Mouse (Mus musculus) testis, adult 2 months (tissue): ENCODE results near the gene Dlx3.

Source experiments
- CTCF ChIP-seq: fragments of 200-500 bp; IDR thresholded peaks from 2 replicates; pipeline ENCODE4 v1.5.1; 2012; ENCODE audit warnings: low read depth, mild to moderate bottlenecking, inconsistent platforms, low read length, moderate library complexity; ENCODE audit not compliant: control insufficient read depth, insufficient read depth, insufficient replicate concordance
- POLR2A ChIP-seq: fragments of 200-500 bp; IDR thresholded peaks from 2 replicates; pipeline ENCODE4 v1.6.1; 2012; ENCODE audit warnings: low read depth, mild to moderate bottlenecking, inconsistent platforms, low read length, moderate library complexity; ENCODE audit not compliant: control insufficient read depth

- no peak for TF ChIP-seq CTCF
- TF ChIP-seq POLR2A: no peak
These were observed 14.5 kb upstream of the Dlx3 start for GRCm38 (mm10) chr11:95105274-95105874.
